Mouse (Mus musculus) testis, adult 2 months (tissue): ENCODE measurements around the gene Cox6a2.
A peak's percentile ranks its signal among the peaks of the same experiment; 100 is the strongest.

Experiments
- CTCF ChIP-seq: fragments of 200-500 bp; IDR thresholded peaks from 2 replicates; pipeline ENCODE4 v1.5.1; 2012; ENCODE audit warnings: low read depth, mild to moderate bottlenecking, inconsistent platforms, low read length, moderate library complexity; ENCODE audit not compliant: control insufficient read depth, insufficient read depth, insufficient replicate concordance
- POLR2A ChIP-seq: fragments of 200-500 bp; IDR thresholded peaks from 2 replicates; pipeline ENCODE4 v1.6.1; 2012; ENCODE audit warnings: low read depth, mild to moderate bottlenecking, inconsistent platforms, low read length, moderate library complexity; ENCODE audit not compliant: control insufficient read depth

DNA sequence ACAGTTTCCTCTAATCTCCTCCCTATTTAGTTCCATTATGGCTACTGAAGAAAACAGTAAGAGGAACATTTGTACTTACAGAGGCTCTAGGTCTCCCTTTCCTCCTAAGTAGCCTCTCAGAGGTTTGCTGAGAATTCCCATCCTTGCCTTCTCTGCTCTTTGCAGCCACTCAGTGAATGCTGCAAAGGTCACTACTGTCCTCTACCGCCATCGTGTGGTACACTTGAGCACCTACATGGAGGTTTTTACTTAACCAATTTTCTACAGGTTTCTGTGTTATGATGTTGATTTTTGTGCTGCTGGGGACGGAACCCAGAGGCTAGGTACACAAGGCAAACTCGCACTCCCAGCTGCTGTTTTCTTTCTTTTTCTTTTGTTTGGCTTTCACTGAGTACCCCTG, 2.0 kb upstream of the Cox6a2 start:
- TF ChIP-seq CTCF (peak; percentile 25; the same call in 1 of the 2 replicates), POLR2A (no peak)
